Comparison of ENCODE assay signal across 8 mouse cellular contexts in genomic region chr13:46727837-46728268, GRCm38 (mm10). TPM values are rescaled to one million over a fixed set of nuclear protein-coding genes. Genes with fewer than 3 reads are reported as not detected.
DNase-seq lines count a peak whose midpoint lies in the region; ATAC-seq lines count a peak whose summit lies in the region.

Gene Nup153, minus strand, starts transcription at chr13:46727940.

- ATAC-seq in inflammation-experienced regulatory T-cells, adult 6 months = peak; percentile 65
- peak; percentile 90 for ATAC-seq in megakaryocyte-erythroid progenitor cell, adult 5-6 weeks (replicated peaks; ENCODE audit: low FRiP score, low TSS enrichment, poor library complexity, severe bottlenecking)

- peak; percentile 99 to 100 for DNase-seq in adrenal gland, adult (ENCODE audit: inconsistent age in 2 of 2, low spot score in 1 of 2)
- peak; percentile 99 for DNase-seq in embryo, embryonic 10.5 days (ENCODE audit: low spot score)
- peak; percentile 97 for DNase-seq in gastrocnemius, postnatal 14 days
- DNase-seq in left cerebral cortex, postnatal 10 days (ENCODE audit: extremely low spot score in 1 of 2, low spot score in 2 of 2) = peak; percentile 98 to 99
- peak; percentile 100 for DNase-seq in right cerebral cortex, postnatal 25 days
- DNase-seq in urinary bladder, postnatal 4 days (ENCODE audit: low spot score in 2 of 2) = peak; percentile 99 to 100

- intact Hi-C loops in gastrocnemius, postnatal 14 days (cut with DNase I; ENCODE audit: low total_unique reads) = no loop called here
- intact Hi-C loops in left cerebral cortex, postnatal 10 days (cut with DNase I) = loop anchor here (10.0 kb wide), 1 partner anchor 287 kb away; the partner anchor contains the start of gene Nhlrc1

RNA-seq across cellular contexts. Expression of gene Nup153, which starts in this region (rescaled TPM):
- 10 to 100 TPM; 24.6 to 28.2 TPM for total RNA-seq in gastrocnemius, postnatal 14 days (2021)
- 10 to 100 TPM; 45.4 to 74.4 (median 73.1) TPM for polyA plus RNA-seq in inflammation-experienced regulatory T-cells, adult 6 months (2017; shearing (Covaris generic))
- 10 to 100 TPM; 64.1 to 72.2 TPM for total RNA-seq in left cerebral cortex, postnatal 10 days (2021)
- total RNA-seq in megakaryocyte-erythroid progenitor cell, adult 5-6 weeks (2014; fragmentation: Nextera tagmentation) = 104 and 186 TPM in 2 replicates
- total RNA-seq in megakaryocyte-erythroid progenitor cell, adult 5-6 weeks (2017) = 124 and 130 TPM in 2 replicates

Comparison
In these comparisons a context has a peak if more than half of its experiments do, and no peak if none do; other contexts are left out.
1. Peak in every context shown above with its lines: DNase-seq and ATAC-seq.